Mouse (Mus musculus): ENCODE data around the gene Pdxp.

Pdxp gene

DNA sequence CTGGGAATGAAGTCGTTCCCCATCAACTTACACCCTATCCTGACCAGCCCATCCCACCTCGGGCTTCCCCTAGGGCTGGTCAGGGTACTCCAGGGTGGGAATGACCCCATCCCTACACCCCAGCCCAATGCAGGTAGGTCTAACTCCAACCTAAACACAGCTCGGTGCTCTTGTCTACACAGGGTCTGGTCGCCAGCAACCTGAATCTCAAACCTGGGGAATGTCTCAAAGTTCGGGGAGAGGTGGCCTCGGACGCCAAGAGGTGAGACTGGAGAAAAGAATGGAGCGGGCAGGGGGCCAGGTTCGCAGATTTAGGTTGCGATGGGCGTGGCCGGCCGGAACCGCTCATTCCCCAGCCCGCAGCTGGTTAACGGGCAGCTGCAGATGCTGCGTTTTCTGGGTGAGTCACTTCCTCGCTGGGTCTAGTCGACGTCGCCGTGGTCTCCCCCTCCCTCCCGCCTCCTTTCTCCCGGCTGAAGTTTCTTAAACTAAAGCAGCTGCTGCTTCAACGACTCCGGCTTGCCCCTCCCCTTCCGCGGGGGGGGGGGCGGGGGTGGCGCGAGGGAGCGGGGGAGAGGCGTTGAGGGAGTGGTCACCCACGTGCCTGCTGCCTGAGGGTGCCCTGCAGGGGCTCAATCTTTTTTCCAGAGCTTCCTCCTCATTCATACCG is 14.2 kb downstream of the Pdxp start:
- DNase-seq (ENCODE audit: low read depth, low spot score) = peak; percentile 93

DNA sequence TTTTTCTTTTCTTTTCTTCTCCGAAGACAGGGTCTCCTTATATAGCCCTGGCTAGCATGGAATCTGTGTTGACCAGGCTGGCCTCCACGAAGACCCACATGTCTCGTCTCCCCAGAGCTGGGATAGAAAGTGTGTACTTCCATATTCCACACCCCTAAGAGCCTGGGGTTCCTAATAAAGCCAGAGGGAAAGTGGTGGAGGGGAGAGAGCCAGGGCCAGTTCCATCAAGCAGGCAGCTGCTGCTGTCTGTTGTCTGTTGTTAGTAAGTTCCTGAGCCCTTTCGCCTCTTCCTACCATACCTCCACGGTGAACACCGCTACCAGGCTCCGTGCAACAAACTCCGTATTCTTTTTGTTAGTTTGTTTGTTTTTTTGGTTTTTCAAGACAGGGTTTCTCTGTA is 14.8 kb downstream of the Pdxp start:
- no peak for DNase-seq (ENCODE audit: low read depth, low spot score)

DNA sequence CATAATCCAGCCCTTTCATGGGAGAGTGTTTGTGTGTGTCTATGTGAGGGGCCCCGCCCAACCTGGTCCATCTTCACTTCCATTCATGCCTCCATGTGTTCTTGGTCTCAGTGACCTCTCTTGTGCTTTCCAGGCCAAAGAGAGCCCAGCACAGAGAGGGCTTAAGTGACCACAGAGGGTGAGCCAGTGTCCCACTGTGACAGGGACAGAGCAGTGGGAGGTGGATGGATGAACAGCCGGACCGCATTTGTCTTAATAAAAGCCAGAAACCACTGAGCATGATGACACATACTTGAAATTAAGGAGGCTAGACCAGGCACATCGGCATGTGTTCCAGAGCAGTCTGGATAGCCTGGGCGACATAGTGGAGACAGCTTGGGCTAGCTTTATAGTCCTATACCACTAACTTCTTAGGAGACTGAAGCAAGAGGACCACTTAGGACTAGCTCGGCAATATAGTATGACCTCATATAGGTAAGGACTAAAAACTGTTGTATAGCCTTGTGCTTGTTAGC is 16.5 kb downstream of the Pdxp start:
- no peak for DNase-seq (ENCODE audit: low read depth, low spot score)

- DNase-seq (ENCODE audit: low read depth, low spot score) = no peak
Observed at GRCm38 (mm10) chr15:78930801-78931426, 17.2 kb downstream of the Pdxp start.

- no peak for DNase-seq (ENCODE audit: low read depth, low spot score)
Observed at GRCm38 (mm10) chr15:78931577-78931976, 17.9 kb downstream of the Pdxp start.

DNA sequence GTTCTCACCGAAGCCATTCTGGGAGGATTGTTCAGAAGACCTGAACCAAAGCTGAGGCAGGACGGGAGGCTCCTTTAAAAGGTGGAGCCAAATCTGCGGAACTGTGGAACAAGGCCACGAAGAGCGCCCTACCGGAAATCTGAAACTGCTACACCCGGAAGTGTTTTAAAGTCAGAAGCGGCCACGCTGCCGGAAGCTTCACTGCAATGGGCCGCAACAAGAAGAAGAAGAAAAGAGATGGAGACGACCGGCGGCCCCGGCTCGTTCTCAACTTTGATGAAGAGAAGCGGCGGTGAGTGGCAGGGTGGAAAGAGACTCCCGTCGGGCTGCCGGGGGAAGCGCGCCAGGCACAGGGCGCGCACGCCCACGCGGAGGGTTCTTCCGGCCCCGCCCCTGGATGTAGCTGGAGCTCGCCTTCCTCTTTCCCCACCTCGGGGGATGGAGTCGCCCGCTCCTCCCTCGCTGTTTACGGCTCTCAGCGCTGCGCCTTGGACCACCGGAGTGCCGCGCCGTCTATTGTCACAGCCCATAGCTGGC is 21.1 kb downstream of the Pdxp start, which contains the start of gene Nol12:
Nol12 (plus strand) TSS at position 150 of the 537 bp plus-strand sequence.
- DNase-seq (ENCODE audit: low read depth, low spot score) = peak; percentile 93

GRCm38 (mm10) chr15:78936403-78936802 is 22.7 kb downstream of the Pdxp start:
- no peak for DNase-seq (ENCODE audit: low read depth, low spot score)

- DNase-seq (ENCODE audit: low read depth, low spot score) = no peak
Observed at GRCm38 (mm10) chr15:78937311-78937710, 23.6 kb downstream of the Pdxp start.

DNA sequence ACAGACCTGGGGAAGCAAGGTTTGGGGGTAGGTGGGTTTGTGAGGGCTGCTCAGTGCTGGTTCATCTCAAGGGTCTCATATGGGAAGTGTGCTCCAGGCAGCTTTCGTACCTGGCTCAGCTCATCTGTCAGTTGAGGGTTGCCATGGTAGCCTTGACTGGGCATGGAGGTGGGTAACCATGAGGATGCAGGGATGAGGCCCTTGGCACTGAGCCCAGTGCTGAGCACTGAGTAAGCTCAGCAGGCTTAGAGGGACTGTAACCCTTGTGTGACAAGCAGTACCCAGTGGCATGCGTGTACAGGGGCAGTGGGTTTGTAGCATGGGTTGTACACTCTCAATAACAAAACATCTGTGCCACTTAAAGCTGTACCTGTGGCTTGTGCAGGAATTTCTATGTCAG is 24.2 kb downstream of the Pdxp start:
- DNase-seq (ENCODE audit: low read depth, low spot score) = no peak

DNA sequence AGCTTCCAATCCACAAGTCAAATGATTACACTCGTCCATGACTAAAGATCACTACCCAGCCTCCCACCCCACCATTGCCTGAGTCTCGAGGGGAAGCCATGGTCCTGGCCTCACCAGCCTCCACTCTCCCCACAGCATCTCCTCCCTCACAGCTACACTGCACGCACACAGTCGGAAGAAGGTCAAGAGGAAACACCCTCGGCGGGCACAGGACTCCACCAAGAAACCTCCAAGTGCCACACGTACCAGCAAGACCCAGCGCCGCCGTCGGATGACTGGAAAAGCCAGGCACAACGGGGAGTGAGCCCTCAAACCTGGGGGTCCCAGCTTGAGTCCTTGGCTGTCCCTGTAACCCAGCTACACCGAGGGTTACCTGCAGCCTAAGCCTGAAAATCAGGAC is 26.6 kb downstream of the Pdxp start:
- no peak for DNase-seq (ENCODE audit: low read depth, low spot score)

GRCm38 (mm10) chr15:78942663-78943062 is 28.9 kb downstream of the Pdxp start:
- peak; percentile 80 for DNase-seq (ENCODE audit: low read depth, low spot score)

- no peak for DNase-seq (ENCODE audit: low read depth, low spot score)
Observed at GRCm38 (mm10) chr15:78946232-78946631, 32.5 kb downstream of the Pdxp start.

- DNase-seq (ENCODE audit: low read depth, low spot score) = peak; percentile 90
Observed at GRCm38 (mm10) chr15:78947657-78948056, 33.9 kb downstream of the Pdxp start, which contains the start of gene Triobp. TSS of gene Triobp (plus strand) at chr15:78947724.

DNA sequence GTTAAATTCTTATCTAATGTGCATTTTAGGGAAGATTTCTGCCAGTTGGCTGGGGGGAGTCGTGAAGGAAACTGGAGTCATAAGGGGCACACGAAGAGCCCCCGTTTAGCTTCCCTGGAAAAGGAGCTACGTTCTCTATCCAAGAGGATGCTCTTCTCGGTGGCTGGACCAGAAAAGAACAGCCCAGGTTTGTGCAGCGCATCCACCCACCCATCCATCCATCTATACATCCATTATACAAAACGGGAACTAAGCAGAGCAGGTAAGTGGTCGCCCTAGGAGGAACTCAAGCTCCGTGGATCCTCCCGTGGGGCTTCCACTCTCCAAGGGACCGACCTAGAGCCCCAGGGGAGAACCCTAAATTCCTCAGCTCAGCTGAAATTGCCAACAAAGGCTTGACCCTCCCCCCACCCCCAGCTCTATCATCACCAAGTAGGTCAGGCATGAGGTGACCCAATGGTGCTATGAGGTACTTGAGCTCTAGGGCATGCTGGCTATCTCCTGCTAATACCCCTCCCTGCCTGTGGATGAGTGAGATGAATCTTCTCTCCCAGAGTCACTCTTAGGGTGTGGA is 34.5 kb downstream of the Pdxp start:
- DNase-seq (ENCODE audit: low read depth, low spot score) = no peak

- no peak for DNase-seq (ENCODE audit: low read depth, low spot score)
Observed at GRCm38 (mm10) chr15:78948883-78949282, 35.2 kb downstream of the Pdxp start.

DNA sequence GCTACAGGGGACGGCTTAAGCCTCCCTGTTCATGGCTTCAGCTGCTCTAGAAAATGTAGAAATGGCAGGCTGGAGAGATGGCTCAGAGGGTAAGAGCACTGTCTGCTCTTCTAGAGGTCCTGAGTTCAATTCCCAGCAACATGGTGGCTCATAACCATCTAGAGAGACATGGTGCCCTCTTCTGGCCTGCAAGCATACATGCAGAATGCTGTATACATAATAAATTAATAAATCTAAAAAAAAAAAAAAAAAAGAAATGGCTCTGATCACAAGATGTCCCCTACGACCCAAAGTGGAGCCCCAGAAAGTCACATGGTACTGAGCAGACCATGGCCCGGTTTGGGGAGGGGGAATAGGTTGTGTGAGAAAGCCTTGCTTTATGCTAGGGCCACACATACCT is 41.9 kb downstream of the Pdxp start:
- no peak for DNase-seq (ENCODE audit: low read depth, low spot score)

- no peak for DNase-seq (ENCODE audit: low read depth, low spot score)
Observed at GRCm38 (mm10) chr15:78956351-78956750, 42.6 kb downstream of the Pdxp start.

GRCm38 (mm10) chr15:78957021-78957420 is 43.3 kb downstream of the Pdxp start:
- DNase-seq (ENCODE audit: low read depth, low spot score) = no peak

DNA sequence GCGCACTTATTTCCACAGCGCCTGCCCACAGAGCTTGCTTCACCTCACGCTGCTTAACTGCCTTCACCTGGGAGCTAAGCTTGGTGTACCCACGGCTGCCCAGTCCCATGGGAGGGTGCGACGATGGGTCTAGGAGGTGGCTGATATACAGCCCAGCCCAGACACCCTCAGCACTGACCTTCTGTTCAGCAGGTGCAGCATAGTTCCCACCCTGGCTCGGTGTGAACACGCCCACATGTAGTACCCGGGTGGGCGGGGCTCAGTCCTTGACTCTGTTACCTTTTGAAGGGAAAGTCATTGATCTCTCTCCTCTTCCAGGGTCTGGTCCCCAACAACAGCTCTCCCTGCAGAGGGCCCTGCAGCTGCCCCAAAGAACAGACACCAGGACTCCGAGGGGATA is 45.8 kb downstream of the Pdxp start:
- DNase-seq (ENCODE audit: low read depth, low spot score) = no peak

- DNase-seq (ENCODE audit: low read depth, low spot score) = no peak
Observed at GRCm38 (mm10) chr15:78960088-78960487, 46.4 kb downstream of the Pdxp start.

DNA sequence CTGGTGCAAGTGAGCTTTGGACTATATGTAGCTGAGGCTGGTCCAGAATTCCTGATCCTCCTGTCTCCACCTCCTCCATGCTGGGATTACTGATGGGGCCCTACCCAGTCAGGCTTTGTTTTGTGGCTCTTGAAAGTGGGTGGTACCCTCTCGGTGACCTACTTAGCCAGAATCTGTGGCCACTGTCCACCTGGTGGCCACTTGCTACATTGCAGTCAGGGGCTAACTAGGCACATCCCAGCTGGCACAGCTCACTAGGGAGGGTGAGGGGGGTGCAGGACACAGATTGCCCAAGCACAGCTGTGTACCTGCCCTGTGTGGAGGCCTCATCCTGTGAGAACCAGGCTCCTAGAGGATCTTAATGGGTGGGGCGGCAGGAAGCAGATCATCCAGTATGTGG is 49.2 kb downstream of the Pdxp start:
- DNase-seq (ENCODE audit: low read depth, low spot score) = peak; percentile 68

Measured in forelimb bud, embryonic 11.5 days (tissue).